Mouse (Mus musculus) embryo, embryonic 10 days (tissue): ENCODE measurements at regions not wholly inside any gene's neighbourhood (a gene's known extent, or its start where the extent isn't known, plus 50 kb on each side); places are given as distances from the start of the nearest gene placed in this dataset.

ENCODE experiments used
- DNase-seq: peaks from one replicate; pipeline ENCODE4 v3.0.0-alpha.2; 2015; ENCODE audit warnings: low spot score

DNA sequence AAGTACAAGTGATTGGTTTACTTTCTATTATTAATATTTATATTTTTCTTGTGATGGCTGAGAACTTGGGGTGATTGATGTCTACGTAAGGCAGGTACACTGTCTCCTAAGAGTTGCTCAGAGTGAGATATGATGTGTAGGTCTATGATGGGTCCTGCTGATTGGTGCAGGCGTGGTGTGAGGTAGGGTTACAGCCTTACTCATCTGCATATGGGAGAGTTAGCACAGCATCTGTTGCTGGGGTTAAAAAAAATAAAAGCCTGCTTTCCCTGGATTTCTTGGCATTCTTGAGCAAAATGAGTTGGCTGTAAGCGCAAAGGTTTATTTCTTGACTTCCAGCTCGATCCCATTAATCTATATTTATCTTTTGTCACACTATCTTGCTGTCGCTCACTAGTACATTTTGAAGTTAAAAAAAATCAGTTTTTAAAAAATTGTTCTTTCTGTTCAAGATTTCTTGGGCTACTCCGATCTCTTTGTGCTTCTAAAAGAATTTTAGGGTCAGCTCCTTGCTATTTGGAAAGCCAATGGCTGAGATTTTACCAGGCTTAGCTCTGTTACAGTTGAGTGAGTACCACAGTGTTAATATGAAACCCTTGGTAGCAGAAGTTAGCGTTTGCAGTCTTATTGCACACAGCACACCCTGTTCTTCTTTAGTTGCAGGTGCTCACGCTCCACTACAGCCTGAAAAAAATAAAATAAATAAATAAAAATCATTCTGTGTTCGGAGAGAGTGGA, 482.0 kb downstream of the Plekhb2 start:
- DNase-seq = no peak

- no peak for DNase-seq
These were observed 482.5 kb downstream of the Plekhb2 start for GRCm38 (mm10) chr1:35332340-35332684.

DNA sequence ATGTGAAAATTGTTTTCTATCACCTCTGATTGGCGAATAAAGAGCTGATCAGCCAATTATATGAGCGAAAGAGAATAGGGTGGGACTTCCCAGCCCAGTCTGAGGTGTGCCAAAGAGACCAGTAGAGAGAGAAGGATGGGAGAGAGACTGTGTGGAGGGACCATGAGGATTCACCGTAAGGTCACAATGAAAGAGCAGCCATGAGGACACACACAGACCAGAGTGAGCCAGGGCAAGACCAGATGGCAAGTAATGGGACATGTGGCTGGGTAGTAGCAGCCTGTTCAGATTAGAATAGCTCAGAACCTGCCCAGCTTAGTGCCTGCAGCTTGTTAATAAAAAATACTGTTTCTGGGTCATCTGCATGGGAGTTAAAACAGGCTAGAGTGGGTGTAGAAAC, 487.9 kb downstream of the Plekhb2 start:
- DNase-seq = no peak

GRCm38 (mm10) chr1:35338184-35338583, 488.4 kb downstream of the Plekhb2 start:
- DNase-seq = no peak

- no peak for DNase-seq
These were observed 494.8 kb downstream of the Plekhb2 start for GRCm38 (mm10) chr1:35344539-35344938.

- DNase-seq = no peak
These were observed 498.5 kb downstream of the Plekhb2 start for GRCm38 (mm10) chr1:35348294-35348693.

- no peak for DNase-seq
These were observed 509.2 kb downstream of the Plekhb2 start for GRCm38 (mm10) chr1:35358981-35359380.

GRCm38 (mm10) chr1:35361465-35361864, 511.7 kb downstream of the Plekhb2 start:
- no peak for DNase-seq

GRCm38 (mm10) chr1:35362836-35363235, 513.1 kb downstream of the Plekhb2 start:
- no peak for DNase-seq

- DNase-seq = no peak
These were observed 516.8 kb downstream of the Plekhb2 start for GRCm38 (mm10) chr1:35366559-35366958.

GRCm38 (mm10) chr1:35372751-35373150, 523.0 kb downstream of the Plekhb2 start:
- no peak for DNase-seq

DNA sequence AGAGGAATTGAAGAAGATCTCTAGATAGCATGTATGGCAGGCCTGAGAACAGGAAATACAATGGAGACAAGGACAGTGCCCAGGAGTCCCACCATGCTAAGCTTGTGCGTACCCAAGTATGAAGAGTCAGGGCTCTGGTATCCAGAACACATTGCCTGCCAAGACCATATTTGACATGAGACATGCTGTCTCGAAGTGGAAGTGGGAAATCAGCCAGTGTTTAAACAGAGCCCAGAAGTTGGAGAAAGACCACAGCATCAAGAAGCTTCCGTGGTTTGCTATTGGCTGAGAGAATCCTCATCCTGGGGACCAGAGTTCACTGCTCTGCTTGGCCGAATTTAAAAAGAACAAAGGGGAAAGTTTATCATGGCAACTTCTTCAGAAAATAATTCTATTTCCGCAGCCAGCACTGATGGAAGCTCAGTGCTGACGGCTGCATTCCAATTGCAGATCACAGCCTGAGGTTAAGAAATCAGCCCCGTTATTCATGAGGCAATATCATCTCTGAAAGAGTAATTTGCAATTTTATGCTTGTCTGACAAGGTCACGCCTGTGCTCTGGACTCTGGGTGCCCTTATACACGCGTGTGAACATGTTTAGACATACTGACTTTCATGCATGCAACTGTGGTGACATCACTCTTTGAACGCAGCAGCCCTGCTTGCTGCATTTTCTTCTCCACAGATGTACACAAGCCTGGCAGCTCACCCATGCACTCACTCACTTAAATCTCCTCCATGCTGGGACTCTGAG, 531.0 kb downstream of the Plekhb2 start:
- no peak for DNase-seq

DNA sequence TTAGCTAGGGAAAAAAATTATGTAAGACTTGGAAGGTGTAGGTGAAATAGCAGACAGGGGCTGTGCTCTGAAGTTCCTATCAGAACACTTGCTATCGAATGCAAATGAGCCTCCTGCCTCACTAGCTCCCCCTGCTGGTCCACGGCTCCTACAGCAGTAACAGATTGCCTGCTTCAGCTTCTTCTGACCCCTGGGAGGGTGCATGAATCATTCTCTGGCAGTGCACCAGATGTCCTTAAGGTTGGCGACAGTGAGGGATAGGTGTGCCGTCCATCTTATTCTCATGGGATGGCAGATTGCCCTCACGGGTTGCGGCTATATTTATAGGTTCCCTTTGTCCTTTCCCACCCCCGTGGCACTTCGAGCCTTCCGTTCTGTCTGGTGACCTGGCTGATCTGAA, 535.7 kb downstream of the Plekhb2 start:
- DNase-seq = peak; percentile 91

GRCm38 (mm10) chr1:35388181-35388580, 538.4 kb downstream of the Plekhb2 start:
- DNase-seq = peak; percentile 83

GRCm38 (mm10) chr1:35390371-35390770, 540.6 kb downstream of the Plekhb2 start:
- no peak for DNase-seq

GRCm38 (mm10) chr1:35390858-35391586, 541.2 kb downstream of the Plekhb2 start:
- no peak for DNase-seq

DNA sequence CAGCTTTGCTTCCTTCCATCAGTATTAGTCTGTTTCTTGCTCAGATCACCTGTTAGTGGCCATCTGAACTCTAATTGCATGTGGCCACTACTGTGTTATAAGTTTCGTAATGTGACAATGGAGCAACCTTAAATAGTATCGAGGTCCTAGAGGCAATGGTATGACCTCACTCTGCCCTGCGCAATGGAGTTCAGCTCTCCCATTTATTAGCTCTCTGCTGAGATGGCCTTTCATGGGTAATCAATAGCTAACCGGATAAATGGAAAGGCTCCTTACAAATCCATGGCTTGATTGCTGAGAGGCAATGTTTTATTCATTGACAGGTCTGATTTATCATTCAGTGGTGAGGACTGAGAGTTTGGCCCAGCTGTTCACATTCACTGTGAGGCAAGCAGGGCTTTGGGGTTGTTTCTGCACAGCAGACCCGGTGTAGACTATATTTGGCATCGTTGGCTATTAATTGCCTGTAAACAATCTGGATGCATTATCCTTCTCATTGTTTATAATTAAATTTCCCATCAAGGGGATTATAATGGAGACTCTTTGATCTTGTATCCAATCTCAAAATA, 543.9 kb downstream of the Plekhb2 start:
- DNase-seq = peak; percentile 22

- DNase-seq = no peak
These were observed 551.0 kb downstream of the Plekhb2 start for GRCm38 (mm10) chr1:35400674-35401359.

DNA sequence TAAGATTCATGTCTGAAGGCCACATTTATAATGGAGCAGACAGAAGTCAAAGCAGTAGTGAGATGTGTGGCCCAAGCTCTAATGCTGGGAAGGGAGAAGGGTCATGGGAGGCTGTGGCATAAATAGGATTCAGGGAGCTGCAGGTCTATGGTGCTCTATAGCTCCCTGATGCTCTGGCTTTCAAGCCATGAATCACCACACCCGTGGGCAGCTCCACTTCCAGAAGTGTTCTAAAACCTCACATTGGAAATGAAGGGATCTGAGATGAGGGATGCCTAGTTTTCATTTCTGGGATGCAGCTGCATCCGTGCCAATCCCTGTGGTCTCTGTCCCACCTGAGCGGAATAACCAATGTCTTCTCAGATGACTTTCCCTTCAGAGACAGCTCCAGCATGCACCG, 553.2 kb downstream of the Plekhb2 start:
- no peak for DNase-seq

DNA sequence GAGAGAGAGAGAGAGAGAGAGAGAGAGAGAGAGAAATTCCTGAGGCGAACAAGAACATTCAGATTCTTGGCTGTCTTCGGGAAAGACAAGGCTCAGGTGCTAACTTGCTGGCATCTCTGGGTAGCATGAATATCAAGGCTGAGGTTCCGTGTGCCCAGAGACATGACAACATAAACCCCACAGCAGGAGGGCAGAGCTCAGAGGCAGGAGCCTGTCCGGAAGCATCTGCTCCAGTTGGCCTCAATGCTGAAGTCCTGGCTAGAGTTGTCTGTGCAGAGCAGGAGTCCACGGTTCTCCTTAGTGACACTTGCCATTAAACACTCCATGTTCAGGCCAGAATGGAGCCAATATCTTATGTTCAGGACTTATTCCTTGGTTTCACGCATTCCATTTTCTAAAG, 555.6 kb downstream of the Plekhb2 start:
- no peak for DNase-seq

DNA sequence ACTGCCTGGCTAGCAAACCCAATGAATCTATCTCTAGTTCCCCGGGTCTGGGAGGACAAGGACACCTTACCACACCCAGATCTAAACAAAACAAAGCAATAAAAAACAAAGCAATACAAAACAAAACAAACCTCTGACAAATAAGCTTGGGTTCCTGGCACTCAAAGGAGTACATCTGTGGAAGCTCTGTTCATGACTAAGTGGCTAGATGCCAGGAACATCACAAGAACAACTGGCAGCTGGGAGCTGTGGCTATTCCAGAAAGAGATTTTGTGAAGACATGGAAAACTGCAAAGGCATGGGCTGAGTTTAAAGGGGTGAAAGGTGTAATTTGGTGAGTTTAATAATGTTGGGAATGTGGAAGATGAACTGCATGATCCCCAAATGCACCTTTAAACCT, 565.9 kb downstream of the Plekhb2 start:
- DNase-seq = no peak
